In genomic region chr6:83267616-83268015, GRCm38 (mm10) we compare ENCODE assay signal across 8 mouse cellular contexts. TPM values are rescaled to one million over a fixed set of nuclear protein-coding genes. Genes with fewer than 3 reads are reported as not detected.
DNase-seq lines count a peak whose midpoint lies in the region; ATAC-seq lines count a peak whose summit lies in the region.

No protein-coding gene starts in this region.

- peak overlapping the region; percentile 70 for H3K4me2 ChIP-seq in heart, embryonic 14.5 days (ENCODE audit: low read length)
- H3K4me2 ChIP-seq in forebrain, embryonic 16.5 days (ENCODE audit: low read length), result peak overlapping the region; percentile 45
- H3K4me2 ChIP-seq in midbrain, embryonic 11.5 days, result peak overlapping the region; percentile 7; the same call in 1 of the 2 replicates

- peak overlapping the region in 1 of 2 experiments; percentile 51; a peak in 2 of 4 replicates for H3K4me3 ChIP-seq in heart, embryonic 14.5 days (ENCODE audit: control insufficient read depth in 1 of 2, insufficient read depth in 1 of 2, low read depth in 1 of 2, low read length in 2 of 2)
- peak overlapping the region; percentile 24 for H3K4me3 ChIP-seq in forebrain, embryonic 16.5 days (replicated peaks; ENCODE audit: low read length)
- H3K4me3 ChIP-seq in midbrain, embryonic 11.5 days (ENCODE audit: low read depth, low read length), result no peak overlapping the region

- peak overlapping the region in 1 of 2 experiments; percentile 74; a peak in 1 of 4 replicates for H3K27ac ChIP-seq in heart, embryonic 14.5 days (replicated peaks in 1 of 2; ENCODE audit: control insufficient read depth in 1 of 2, insufficient read depth in 1 of 2, low read depth in 2 of 2, low read length in 2 of 2)
- H3K27ac ChIP-seq in forebrain, embryonic 16.5 days (ENCODE audit: low read length), result peak overlapping the region; percentile 69
- no peak overlapping the region for H3K27ac ChIP-seq in midbrain, embryonic 11.5 days (ENCODE audit: low read depth, low read length)

- peaks cover 4 to 6% of the 10 kb centered on the region in 2 experiments; a peak in 3 of 4 replicates for H3K4me1 ChIP-seq in heart, embryonic 14.5 days (ENCODE audit: control insufficient read depth in 2 of 2, insufficient read depth in 2 of 2, low read length in 2 of 2)
- peaks cover 6% of the 10 kb centered on the region for H3K4me1 ChIP-seq in forebrain, embryonic 16.5 days (replicated peaks; ENCODE audit: control insufficient read depth, insufficient read depth, low read length)
- H3K4me1 ChIP-seq in midbrain, embryonic 11.5 days (ENCODE audit: control insufficient read depth, insufficient read depth, low read length), result peaks cover 2% of the 10 kb centered on the region; the same call in 1 of the 2 replicates

- no peaks in the 10 kb centered on the region for H3K27me3 ChIP-seq in heart, embryonic 14.5 days (ENCODE audit: control insufficient read depth, insufficient read depth, low read length)
- no peaks in the 10 kb centered on the region for H3K27me3 ChIP-seq in forebrain, embryonic 16.5 days (replicated peaks; ENCODE audit: control insufficient read depth, insufficient read depth, low read length)
- no peaks in the 10 kb centered on the region for H3K27me3 ChIP-seq in midbrain, embryonic 11.5 days (ENCODE audit: control insufficient read depth, insufficient read depth, low read length)

- ATAC-seq in heart, embryonic 14.5 days (ENCODE audit: insufficient number of reproducible peaks, insufficient read depth, low FRiP score, low read depth), result no peak
- ATAC-seq in forebrain, embryonic 16.5 days, result no peak
- no peak for ATAC-seq in midbrain, embryonic 11.5 days (ENCODE audit: low FRiP score)

- H3K9ac ChIP-seq in heart, embryonic 14.5 days (ENCODE audit: low read length), result peak overlapping the region; percentile 58
- peak overlapping the region; percentile 43; the same call in 1 of the 2 replicates for H3K9ac ChIP-seq in forebrain, embryonic 16.5 days (replicated peaks; ENCODE audit: low read depth, low read length)
- peak overlapping the region; percentile 27; the same call in 1 of the 2 replicates for H3K9ac ChIP-seq in midbrain, embryonic 11.5 days (ENCODE audit: low read length)

- no peaks in the 10 kb centered on the region for H3K36me3 ChIP-seq in heart, embryonic 14.5 days (ENCODE audit: control insufficient read depth, insufficient read depth, low read length)
- H3K36me3 ChIP-seq in forebrain, embryonic 16.5 days (ENCODE audit: control insufficient read depth, insufficient read depth), result no peaks in the 10 kb centered on the region
- no peaks in the 10 kb centered on the region for H3K36me3 ChIP-seq in midbrain, embryonic 11.5 days (ENCODE audit: control insufficient read depth, insufficient read depth, low read length)

- 61% methylated on average over 4 of the region's 4 CpGs for WGBS in heart, embryonic 14.5 days
- 57% methylated on average over 4 of the region's 4 CpGs for WGBS in forebrain, embryonic 16.5 days
- WGBS in midbrain, embryonic 11.5 days, result 71% methylated on average over 4 of the region's 4 CpGs

- no peak for DNase-seq in heart, adult 9 months (ENCODE audit: low spot score in 2 of 2)
- peak; percentile 16 for DNase-seq in adipocyte (ENCODE audit: low spot score)
- DNase-seq in midbrain, embryonic 11.5 days (ENCODE audit: low spot score, missing footprints), result peak; percentile 77
- no peak for DNase-seq in ovary, adult 18-20 months (ENCODE audit: low spot score)
- no peak for DNase-seq in layer of hippocampus, adult 9-11 months
- DNase-seq in kidney, postnatal 10 days, result no peak

- no peaks in the 10 kb centered on the region for H3K9me3 ChIP-seq in heart, embryonic 14.5 days (ENCODE audit: control insufficient read depth, low read length)
- no peaks in the 10 kb centered on the region for H3K9me3 ChIP-seq in forebrain, embryonic 16.5 days (ENCODE audit: control insufficient read depth, low read length)
- H3K9me3 ChIP-seq in midbrain, embryonic 11.5 days (ENCODE audit: control insufficient read depth, low read length), result no peaks in the 10 kb centered on the region

RNA-seq across cellular contexts. Expression of gene Slc4a5, which starts 48.0 kb away (rescaled TPM):
- 0.11 and 0.16 TPM in 2 replicates for polyA plus RNA-seq in heart, embryonic 14.5 days (2014; fragmentation: Nextera tagmentation; extraction: Ambion mirVana)
- 0.52 and 0.76 TPM in 2 replicates for polyA plus RNA-seq in forebrain, embryonic 16.5 days (2015; fragmentation: Nextera tagmentation; extraction: Ambion mirVana)
- 0.52 and 0.68 TPM in 2 replicates for polyA plus RNA-seq in midbrain, embryonic 11.5 days (2014; fragmentation: Nextera tagmentation; extraction: Ambion mirVana)

RNA-seq across cellular contexts. Expression of gene Mthfd2, which starts 58.1 kb away (rescaled TPM):
- 23.2 and 24.1 TPM in 2 replicates for polyA plus RNA-seq in heart, embryonic 14.5 days (2014; fragmentation: Nextera tagmentation; extraction: Ambion mirVana)
- polyA plus RNA-seq in forebrain, embryonic 16.5 days (2015; fragmentation: Nextera tagmentation; extraction: Ambion mirVana), result 22.3 and 28.6 TPM in 2 replicates
- 48.0 and 51.6 TPM in 2 replicates for polyA plus RNA-seq in midbrain, embryonic 11.5 days (2014; fragmentation: Nextera tagmentation; extraction: Ambion mirVana)

RNA-seq across cellular contexts. Expression of gene Mob1a, which starts 58.2 kb away (rescaled TPM):
- 34.9 and 36.2 TPM in 2 replicates for polyA plus RNA-seq in heart, embryonic 14.5 days (2014; fragmentation: Nextera tagmentation; extraction: Ambion mirVana)
- 30.2 and 36.6 TPM in 2 replicates for polyA plus RNA-seq in forebrain, embryonic 16.5 days (2015; fragmentation: Nextera tagmentation; extraction: Ambion mirVana)
- 73.7 and 82.0 TPM in 2 replicates for polyA plus RNA-seq in midbrain, embryonic 11.5 days (2014; fragmentation: Nextera tagmentation; extraction: Ambion mirVana)

Comparison
In these comparisons a context has a peak if more than half of its experiments do, and no peak if none do; other contexts are left out.
1. H3K4me2 ChIP-seq: peak in every context shown above with its lines; median percentile 70 in heart, embryonic 14.5 days; 45 in forebrain, embryonic 16.5 days; 7 in midbrain, embryonic 11.5 days.
2. DNase-seq: peak in adipocyte (single experiment) and midbrain, embryonic 11.5 days (single experiment); none in heart, adult 9 months (0 of 2), ovary, adult 18-20 months (single experiment), layer of hippocampus, adult 9-11 months (single experiment) and kidney, postnatal 10 days (single experiment).
3. Peak in every context shown above with its lines, with median percentiles within 50 percentile points of each other: H3K9ac ChIP-seq.